Mouse (Mus musculus) forebrain, embryonic 14.5 days (tissue): ENCODE measurements around the gene Dis3l. TPM values are rescaled to one million over a fixed set of nuclear protein-coding genes. Genes with fewer than 3 reads are reported as not detected.

Experiments used
- ATAC-seq: fragments of 200-750 bp; cut with Nextera tagmentation; 2 replicates; pipeline ENCODE4 v1.8.0; 2017; ENCODE audit warnings: mild to moderate bottlenecking, moderate library complexity
- DNase-seq: peaks from one replicate; pipeline ENCODE4 v3.0.0-alpha.2; 2015; ENCODE audit warnings: low spot score
- H3K27ac ChIP-seq: fragments of 300-500 bp; sonication (generic); 2 replicates; pipeline ENCODE4 v1.5.1; 2014; ENCODE audit warnings: low read depth, mild to moderate bottlenecking, control low read depth, low read length, moderate library complexity
- H3K27me3 ChIP-seq: fragments of 300-500 bp; sonication (generic); replicated peaks from 2 replicates; pipeline ENCODE4 v1.6.1; 2014; ENCODE audit warnings: low read length, control low read depth, mixed read lengths; ENCODE audit not compliant: control insufficient read depth, insufficient read depth
- H3K36me3 ChIP-seq: fragments of 300-500 bp; sonication (generic); 2 replicates; pipeline ENCODE4 v1.6.1; 2014; ENCODE audit warnings: low read length, control low read depth; ENCODE audit not compliant: control insufficient read depth, insufficient read depth
- H3K4me1 ChIP-seq: fragments of 300-500 bp; sonication (generic); 2 replicates; pipeline ENCODE4 v1.6.1; 2014; ENCODE audit warnings: antibody characterized with exemption, low read length, control low read depth; ENCODE audit not compliant: control insufficient read depth, insufficient read depth
- H3K4me2 ChIP-seq: fragments of 300-500 bp; sonication (generic); 2 replicates; pipeline ENCODE4 v1.6.1; 2014; ENCODE audit warnings: mild to moderate bottlenecking, control low read depth, low read length
- H3K4me3 ChIP-seq: fragments of 300-500 bp; sonication (generic); 2 replicates; pipeline ENCODE4 v1.5.1; 2014; ENCODE audit warnings: low read depth, low read length, control low read depth
- H3K9ac ChIP-seq: fragments of 300-500 bp; sonication (generic); 2 replicates; pipeline ENCODE4 v1.6.1; 2014; ENCODE audit warnings: mild to moderate bottlenecking, low read length, control low read depth, moderate library complexity
- H3K9me3 ChIP-seq: fragments of 300-500 bp; sonication (generic); replicated peaks from 2 replicates; pipeline ENCODE4 v1.6.1; 2016; ENCODE audit warnings: low read length, control low read depth, mixed read lengths; ENCODE audit not compliant: control insufficient read depth
- WGBS: fragments of 180-500 bp; shearing (Covaris S2); extraction: QIAGEN DNeasy Blood & Tissue Kit; methylation state at CpG from one replicate; pipeline ENCODE4 v1.1.7; 2014; 5-methylcytosine and 5-hydroxymethylcytosine counted together
- polyA plus RNA-seq: library from polyadenylated mRNA; unstranded; fragments of >200 nt; fragmentation: Nextera tagmentation; extraction: Ambion mirVana; gene quantifications from 2 replicates; pipeline ENCODE4 v1.2.1, GENCODE M21; 2014

Dis3l gene
- polyA plus RNA-seq, 1 experiment from 2014 or later = 22.5 TPM

GRCm38 (mm10) chr9:64340351-64341253, 486 bp downstream of the Dis3l start:
- ATAC-seq (peak; percentile 94), DNase-seq (peak; percentile 81)
- H3K27ac ChIP-seq = peak overlapping the region; percentile 99
- H3K27me3 ChIP-seq = no peaks in the 10 kb centered on the region
- peak overlapping the region; percentile 100 for H3K9ac ChIP-seq
- H3K4me3 ChIP-seq = peak overlapping the region; percentile 56
- H3K9me3 ChIP-seq = no peaks in the 10 kb centered on the region
- H3K4me2 ChIP-seq = peak overlapping the region; percentile 82
- H3K36me3 ChIP-seq = peaks cover 20% of the 10 kb centered on the region; the same call in 1 of the 2 replicates
- H3K4me1 ChIP-seq = peaks cover 4% of the 10 kb centered on the region; the same call in 1 of the 2 replicates
- under 1% methylated on average over 76 of the region's 85 CpGs for WGBS

- H3K9ac ChIP-seq = no peak overlapping the region
- 30% methylated on average over 8 of the region's 8 CpGs for WGBS
- DNase-seq (no peak), ATAC-seq (no peak)
- H3K4me1 ChIP-seq = peaks cover 4% of the 10 kb centered on the region; the same call in 1 of the 2 replicates
- no peaks in the 10 kb centered on the region for H3K9me3 ChIP-seq
- H3K4me3 ChIP-seq = no peak overlapping the region
- peak overlapping the region; percentile 82 for H3K4me2 ChIP-seq
- H3K36me3 ChIP-seq = peaks cover 21% of the 10 kb centered on the region; the same call in 1 of the 2 replicates
- H3K27me3 ChIP-seq = no peaks in the 10 kb centered on the region
- no peak overlapping the region for H3K27ac ChIP-seq
Measured at GRCm38 (mm10) chr9:64339361-64339760, 1.7 kb downstream of the Dis3l start.

GRCm38 (mm10) chr9:64335825-64336224, 5.3 kb downstream of the Dis3l start:
- H3K36me3 ChIP-seq = peaks cover 28% of the 10 kb centered on the region; the same call in 1 of the 2 replicates
- ATAC-seq (no peak), DNase-seq (no peak)
- H3K9me3 ChIP-seq = no peaks in the 10 kb centered on the region
- H3K4me2 ChIP-seq = no peak overlapping the region
- no peak overlapping the region for H3K27ac ChIP-seq
- 90% methylated on average over 6 of the region's 6 CpGs for WGBS
- no peaks in the 10 kb centered on the region for H3K27me3 ChIP-seq
- H3K9ac ChIP-seq = no peak overlapping the region
- H3K4me1 ChIP-seq = peaks cover 4% of the 10 kb centered on the region; the same call in 1 of the 2 replicates
- H3K4me3 ChIP-seq = no peak overlapping the region

- no peak overlapping the region for H3K4me2 ChIP-seq
- no peak overlapping the region for H3K4me3 ChIP-seq
- peaks cover 77% of the 10 kb centered on the region for H3K36me3 ChIP-seq
- H3K27ac ChIP-seq = no peak overlapping the region
- H3K9me3 ChIP-seq = no peaks in the 10 kb centered on the region
- WGBS = 94% methylated on average over 7 of the region's 7 CpGs
- DNase-seq (no peak), ATAC-seq (no peak)
- H3K9ac ChIP-seq = no peak overlapping the region
- H3K4me1 ChIP-seq = no peaks in the 10 kb centered on the region
- no peaks in the 10 kb centered on the region for H3K27me3 ChIP-seq
Measured at GRCm38 (mm10) chr9:64323976-64324375, 17.1 kb downstream of the Dis3l start.

- Histone ChIP-seq H3K4me2 (no peak overlapping the region), H3K9me3 (no peaks in the 10 kb centered on the region), H3K4me1 (no peaks in the 10 kb centered on the region), H3K9ac (no peak overlapping the region), H3K4me3 (no peak overlapping the region), H3K27me3 (no peaks in the 10 kb centered on the region), H3K27ac (no peak overlapping the region), H3K36me3 (peaks cover 63% of the 10 kb centered on the region)
- no peak for ATAC-seq
- no peak for DNase-seq
- WGBS = 98% methylated on average over 5 of the region's 5 CpGs
Measured at GRCm38 (mm10) chr9:64316986-64317385, 24.1 kb downstream of the Dis3l start.

GRCm38 (mm10) chr9:64314696-64315095, 26.4 kb downstream of the Dis3l start:
- H3K9ac ChIP-seq = no peak overlapping the region
- H3K4me2 ChIP-seq = no peak overlapping the region
- H3K4me3 ChIP-seq = no peak overlapping the region
- no peaks in the 10 kb centered on the region for H3K4me1 ChIP-seq
- H3K9me3 ChIP-seq = no peaks in the 10 kb centered on the region
- no peak for ATAC-seq
- H3K36me3 ChIP-seq = peaks cover 57% of the 10 kb centered on the region
- no peak for DNase-seq
- no peak overlapping the region for H3K27ac ChIP-seq
- WGBS = 94% methylated on average over 6 of the region's 6 CpGs
- H3K27me3 ChIP-seq = no peaks in the 10 kb centered on the region

- no peak overlapping the region for H3K4me2 ChIP-seq
- no peak overlapping the region for H3K9ac ChIP-seq
- DNase-seq (no peak), ATAC-seq (no peak)
- WGBS = 20% methylated on average over 1 of the region's 1 CpGs
- H3K9me3 ChIP-seq = no peaks in the 10 kb centered on the region
- no peak overlapping the region for H3K27ac ChIP-seq
- peaks cover 48% of the 10 kb centered on the region for H3K36me3 ChIP-seq
- no peaks in the 10 kb centered on the region for H3K4me1 ChIP-seq
- H3K27me3 ChIP-seq = no peaks in the 10 kb centered on the region
- no peak overlapping the region for H3K4me3 ChIP-seq
Measured at GRCm38 (mm10) chr9:64312128-64312527, 29.0 kb downstream of the Dis3l start.

GRCm38 (mm10) chr9:64310996-64311785, 29.9 kb downstream of the Dis3l start:
- H3K9ac ChIP-seq = no peak overlapping the region
- H3K27ac ChIP-seq = no peak overlapping the region
- H3K27me3 ChIP-seq = no peaks in the 10 kb centered on the region
- no peak overlapping the region for H3K4me2 ChIP-seq
- no peaks in the 10 kb centered on the region for H3K9me3 ChIP-seq
- DNase-seq = no peak
- peaks cover 53% of the 10 kb centered on the region for H3K36me3 ChIP-seq
- 77% methylated on average over 16 of the region's 16 CpGs for WGBS
- H3K4me1 ChIP-seq = no peaks in the 10 kb centered on the region
- no peak overlapping the region for H3K4me3 ChIP-seq
- ATAC-seq = no peak
